In the genomic region with DNA sequence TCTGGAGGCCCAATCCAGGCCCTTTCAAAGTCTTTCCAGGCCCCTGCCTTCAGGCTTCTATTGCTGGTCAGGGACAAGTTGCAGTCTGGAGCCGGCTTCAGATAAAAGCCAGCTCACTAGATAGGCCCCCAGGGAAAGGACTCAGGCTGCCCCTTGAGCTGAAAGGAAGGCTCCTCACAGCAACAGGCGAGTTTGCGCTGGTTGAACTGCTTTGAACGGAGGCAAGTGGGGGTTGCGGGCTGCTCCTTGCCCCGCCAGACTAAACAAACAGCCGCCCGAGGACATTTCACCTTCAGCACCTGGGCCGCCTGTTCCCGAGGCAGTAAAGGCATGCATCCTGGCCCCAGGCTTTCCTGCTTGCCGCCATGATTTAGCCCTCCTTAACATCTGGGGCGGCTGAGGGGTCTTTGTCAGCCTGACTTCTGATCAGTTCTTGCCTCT, we compare ENCODE assay signal across 17 mouse cellular contexts. TPM values are rescaled to one million over a fixed set of nuclear protein-coding genes. Genes with fewer than 3 reads are reported as not detected.
A peak's percentile ranks its signal among the peaks of the same experiment; 100 is the strongest.
DNase-seq lines count a peak whose midpoint lies in the region; ATAC-seq and TF ChIP-seq lines count a peak whose summit lies in the region.
"Had no signal": no experiment of that assay in that cellular context is flagged by ENCODE, and none has a peak within 500 bp of the region (broad histone marks: within the 10 kb centered on the region; RNA-seq: fewer than 3 reads in every experiment).

No protein-coding gene starts in this region.

- no peak for TF ChIP-seq CTCF in hindbrain, postnatal 0 days (IDR thresholded peaks at IDR 0.05; ENCODE audit: low read depth)

- H3K36me3 ChIP-seq in forebrain, embryonic 11.5 days (ENCODE audit: control insufficient read depth, insufficient read depth, low read length) = no peaks in the 10 kb centered on the region
- H3K36me3 ChIP-seq in forebrain, embryonic 14.5 days (ENCODE audit: control insufficient read depth, insufficient read depth, low read length) = no peaks in the 10 kb centered on the region
- no peaks in the 10 kb centered on the region for H3K36me3 ChIP-seq in neural tube, embryonic 11.5 days (ENCODE audit: control insufficient read depth, insufficient read depth, low read length)
- peaks cover 17% of the 10 kb centered on the region for H3K36me3 ChIP-seq in limb, embryonic 10.5 days
- no peaks in the 10 kb centered on the region for H3K36me3 ChIP-seq in hindbrain, postnatal 0 days (ENCODE audit: insufficient read depth, low read length)
- H3K36me3 ChIP-seq: forebrain, embryonic 12.5 days; midbrain, embryonic 10.5 days had no signal

- no peak overlapping the region for H3K4me2 ChIP-seq in forebrain, embryonic 11.5 days (ENCODE audit: low read depth, low read length, severe bottlenecking)
- no peak overlapping the region for H3K4me2 ChIP-seq in forebrain, embryonic 14.5 days (ENCODE audit: low read length)
- H3K4me2 ChIP-seq in neural tube, embryonic 11.5 days (ENCODE audit: low read depth) = peak overlapping the region; percentile 47
- no peak overlapping the region for H3K4me2 ChIP-seq in hindbrain, postnatal 0 days (ENCODE audit: low read depth, low read length)
- H3K4me2 ChIP-seq: forebrain, embryonic 12.5 days; lung, embryonic 14.5 days had no signal

- H3K4me3 ChIP-seq in forebrain, embryonic 11.5 days (ENCODE audit: low read depth, low read length) = no peak overlapping the region
- no peak overlapping the region for H3K4me3 ChIP-seq in forebrain, embryonic 14.5 days (ENCODE audit: low read depth, low read length)
- H3K4me3 ChIP-seq in neural tube, embryonic 11.5 days (ENCODE audit: low read depth, low read length) = peak overlapping the region; percentile 40
- H3K4me3 ChIP-seq in limb, embryonic 10.5 days = peak overlapping the region; percentile 90
- no peak overlapping the region for H3K4me3 ChIP-seq in hindbrain, postnatal 0 days (ENCODE audit: low read length)
- H3K4me3 ChIP-seq: forebrain, embryonic 12.5 days; midbrain, embryonic 10.5 days had no signal

- no peak overlapping the region for H3K9ac ChIP-seq in forebrain, embryonic 11.5 days (ENCODE audit: low read length)
- H3K9ac ChIP-seq in forebrain, embryonic 14.5 days (ENCODE audit: low read length) = no peak overlapping the region
- peak overlapping the region; percentile 60 for H3K9ac ChIP-seq in neural tube, embryonic 11.5 days (ENCODE audit: low read length)
- H3K9ac ChIP-seq in hindbrain, postnatal 0 days (replicated peaks; ENCODE audit: low read length) = no peak overlapping the region
- H3K9ac ChIP-seq: forebrain, embryonic 12.5 days; lung, embryonic 14.5 days had no signal

- peak; percentile 59 for DNase-seq in forebrain, embryonic 11.5 days (ENCODE audit: low spot score)
- no peak for DNase-seq in forebrain, embryonic 14.5 days (ENCODE audit: low spot score)
- DNase-seq in neural tube, embryonic 11.5 days (ENCODE audit: low spot score) = no peak
- DNase-seq in neural tube, embryonic 10.5 days (ENCODE audit: extremely low spot score, low spot score) = no peak
- no peak for DNase-seq in limb, embryonic 10.5 days (ENCODE audit: low spot score)
- peak; percentile 43 for DNase-seq in urinary bladder, postnatal 25 days (ENCODE audit: low spot score)
- DNase-seq in hindbrain, postnatal 0 days (ENCODE audit: low spot score) = no peak
- DNase-seq: heart, postnatal 10 days; lung, embryonic 14.5 days had no signal

- no peaks in the 10 kb centered on the region for H3K9me3 ChIP-seq in forebrain, embryonic 11.5 days (ENCODE audit: control insufficient read depth, low read length)
- no peaks in the 10 kb centered on the region for H3K9me3 ChIP-seq in forebrain, embryonic 14.5 days (replicated peaks; ENCODE audit: control insufficient read depth, low read length)
- no peaks in the 10 kb centered on the region for H3K9me3 ChIP-seq in neural tube, embryonic 11.5 days (ENCODE audit: control insufficient read depth, low read length)
- H3K9me3 ChIP-seq in limb, embryonic 10.5 days (replicated peaks) = no peaks in the 10 kb centered on the region
- H3K9me3 ChIP-seq in hindbrain, postnatal 0 days (ENCODE audit: low read length) = no peaks in the 10 kb centered on the region
- H3K9me3 ChIP-seq: forebrain, embryonic 12.5 days; midbrain, embryonic 10.5 days had no signal

- WGBS in forebrain, embryonic 11.5 days = 4% methylated on average over 12 of the region's 12 CpGs
- WGBS in forebrain, embryonic 14.5 days = under 1% methylated on average over 12 of the region's 12 CpGs
- WGBS in neural tube, embryonic 11.5 days = 0% methylated on average over 12 of the region's 12 CpGs
- under 1% methylated on average over 12 of the region's 12 CpGs for WGBS in limb, embryonic 10.5 days
- WGBS in hindbrain, postnatal 0 days = 1% methylated on average over 12 of the region's 12 CpGs

- H3K27me3 ChIP-seq in forebrain, embryonic 11.5 days (ENCODE audit: control insufficient read depth, insufficient read depth, low read length) = peaks cover 96% of the 10 kb centered on the region
- H3K27me3 ChIP-seq in forebrain, embryonic 14.5 days (replicated peaks; ENCODE audit: control insufficient read depth, insufficient read depth, low read length) = peaks cover 96% of the 10 kb centered on the region
- H3K27me3 ChIP-seq in neural tube, embryonic 11.5 days (ENCODE audit: control insufficient read depth, insufficient read depth, low read length) = peaks cover 94% of the 10 kb centered on the region
- H3K27me3 ChIP-seq in limb, embryonic 10.5 days (ENCODE audit: low read depth, poor library complexity, severe bottlenecking) = peaks cover 77% of the 10 kb centered on the region
- peaks cover 99% of the 10 kb centered on the region for H3K27me3 ChIP-seq in hindbrain, postnatal 0 days (ENCODE audit: insufficient read depth, low read length)

- no peak for ATAC-seq in forebrain, embryonic 11.5 days (replicated peaks; ENCODE audit: low FRiP score)
- no peak for ATAC-seq in forebrain, embryonic 14.5 days
- no peak for ATAC-seq in neural tube, embryonic 11.5 days (ENCODE audit: insufficient read depth, low FRiP score, low TSS enrichment)
- no peak for ATAC-seq in hindbrain, postnatal 0 days
- ATAC-seq in cerebellum, adult (ENCODE audit: insufficient number of reproducible peaks, low FRiP score, low TSS enrichment) = no peak
- ATAC-seq: activated CD4-positive, CD25-positive, alpha-beta regulatory T cell, adult 4 months had no signal

- H3K27ac ChIP-seq in forebrain, embryonic 11.5 days (ENCODE audit: low read depth, low read length) = no peak overlapping the region
- no peak overlapping the region for H3K27ac ChIP-seq in forebrain, embryonic 14.5 days (ENCODE audit: low read depth, low read length)
- 0 out of 2 replicates have a peak overlapping the region, but pooled peaks have one; percentile 27 for H3K27ac ChIP-seq in neural tube, embryonic 11.5 days (ENCODE audit: low read depth, low read length)
- H3K27ac ChIP-seq in limb, embryonic 10.5 days = peak overlapping the region; percentile 99
- no peak overlapping the region for H3K27ac ChIP-seq in hindbrain, postnatal 0 days
- H3K27ac ChIP-seq: forebrain, embryonic 12.5 days; midbrain, embryonic 10.5 days had no signal

- 0 out of 2 replicates have a peak, but pooled peaks cover 3% of the 10 kb centered on the region for H3K4me1 ChIP-seq in forebrain, embryonic 11.5 days (replicated peaks; ENCODE audit: control insufficient read depth, insufficient read depth, low read length)
- H3K4me1 ChIP-seq in forebrain, embryonic 14.5 days (ENCODE audit: control insufficient read depth, insufficient read depth, low read length) = no peaks in the 10 kb centered on the region
- H3K4me1 ChIP-seq in neural tube, embryonic 11.5 days (ENCODE audit: control insufficient read depth, insufficient read depth, low read length) = 0 out of 2 replicates have a peak, but pooled peaks cover 4% of the 10 kb centered on the region
- H3K4me1 ChIP-seq in limb, embryonic 10.5 days = peaks cover 59% of the 10 kb centered on the region
- H3K4me1 ChIP-seq in hindbrain, postnatal 0 days (ENCODE audit: insufficient read depth, low read length) = no peaks in the 10 kb centered on the region

RNA-seq across cellular contexts. Expression of a gene that starts 1.9 kb away (rescaled TPM):
- not detected in 2 replicates for polyA plus RNA-seq in forebrain, embryonic 11.5 days (2014; fragmentation: Nextera tagmentation; extraction: Ambion mirVana)
- not detected in 2 replicates for polyA plus RNA-seq in forebrain, embryonic 14.5 days (2014; fragmentation: Nextera tagmentation; extraction: Ambion mirVana)
- polyA plus RNA-seq in neural tube, embryonic 11.5 days (2014; fragmentation: Nextera tagmentation; extraction: Ambion mirVana) = 6.0 and 6.7 TPM in 2 replicates
- polyA plus RNA-seq in limb, embryonic 10.5 days (2016; fragmentation: Nextera tagmentation; extraction: Ambion mirVana) = 71.6 and 74.9 TPM in 2 replicates
- total RNA-seq in hindbrain, postnatal 0 days (2014; rRNA removed) = not detected in 2 replicates
- not detected in 2 replicates for polyA plus RNA-seq in hindbrain, postnatal 0 days (2015; fragmentation: Nextera tagmentation; extraction: Ambion mirVana)
- total RNA-seq: heart, postnatal 10 days; left cerebral cortex, postnatal 14 days; neutrophil, adult 5-6 weeks had no signal
- polyA plus RNA-seq: activated CD4-positive, CD25-positive, alpha-beta regulatory T cell, adult 4 months; cerebellum, adult 2 months; forebrain, embryonic 12.5 days; lung, embryonic 14.5 days; midbrain, embryonic 10.5 days; stomach, embryonic 14.5 days had no signal

RNA-seq across cellular contexts. Expression of a gene that starts 3.0 kb away (rescaled TPM):
- polyA plus RNA-seq in forebrain, embryonic 11.5 days (2014; fragmentation: Nextera tagmentation; extraction: Ambion mirVana) = not detected in 2 replicates
- not detected in 2 replicates for polyA plus RNA-seq in forebrain, embryonic 14.5 days (2014; fragmentation: Nextera tagmentation; extraction: Ambion mirVana)
- 70.6 and 72.8 TPM in 2 replicates for polyA plus RNA-seq in neural tube, embryonic 11.5 days (2014; fragmentation: Nextera tagmentation; extraction: Ambion mirVana)
- polyA plus RNA-seq in limb, embryonic 10.5 days (2016; fragmentation: Nextera tagmentation; extraction: Ambion mirVana) = 175 and 195 TPM in 2 replicates
- total RNA-seq in hindbrain, postnatal 0 days (2014; rRNA removed) = not detected in 2 replicates
- polyA plus RNA-seq in hindbrain, postnatal 0 days (2015; fragmentation: Nextera tagmentation; extraction: Ambion mirVana) = not detected in 2 replicates
- total RNA-seq: heart, postnatal 10 days; left cerebral cortex, postnatal 14 days; neutrophil, adult 5-6 weeks had no signal
- polyA plus RNA-seq: activated CD4-positive, CD25-positive, alpha-beta regulatory T cell, adult 4 months; cerebellum, adult 2 months; forebrain, embryonic 12.5 days; lung, embryonic 14.5 days; stomach, embryonic 14.5 days had no signal

RNA-seq across cellular contexts. Expression of a gene that starts 12.8 kb away (rescaled TPM):
- not detected in 2 replicates for polyA plus RNA-seq in forebrain, embryonic 11.5 days (2014; fragmentation: Nextera tagmentation; extraction: Ambion mirVana)
- polyA plus RNA-seq in forebrain, embryonic 14.5 days (2014; fragmentation: Nextera tagmentation; extraction: Ambion mirVana) = not detected in 2 replicates
- polyA plus RNA-seq in neural tube, embryonic 11.5 days (2014; fragmentation: Nextera tagmentation; extraction: Ambion mirVana) = 98.8 and 105 TPM in 2 replicates
- 95.7 and 123 TPM in 2 replicates for polyA plus RNA-seq in limb, embryonic 10.5 days (2016; fragmentation: Nextera tagmentation; extraction: Ambion mirVana)
- 0.26 TPM in 1 of 2 replicates, not detected in the other for total RNA-seq in hindbrain, postnatal 0 days (2014; rRNA removed)
- 0.18 TPM in 1 of 2 replicates, not detected in the other for polyA plus RNA-seq in hindbrain, postnatal 0 days (2015; fragmentation: Nextera tagmentation; extraction: Ambion mirVana)
- total RNA-seq: heart, postnatal 10 days; left cerebral cortex, postnatal 14 days; neutrophil, adult 5-6 weeks had no signal
- polyA plus RNA-seq: cerebellum, adult 2 months; forebrain, embryonic 12.5 days; lung, embryonic 14.5 days; midbrain, embryonic 10.5 days had no signal

RNA-seq across cellular contexts. Expression of a gene that starts 17.0 kb away (rescaled TPM):
- polyA plus RNA-seq in forebrain, embryonic 11.5 days (2014; fragmentation: Nextera tagmentation; extraction: Ambion mirVana) = not detected in 2 replicates
- polyA plus RNA-seq in forebrain, embryonic 14.5 days (2014; fragmentation: Nextera tagmentation; extraction: Ambion mirVana) = not detected in 2 replicates
- 0.11 and 0.26 TPM in 2 replicates for polyA plus RNA-seq in neural tube, embryonic 11.5 days (2014; fragmentation: Nextera tagmentation; extraction: Ambion mirVana)
- 2.7 and 11.1 TPM in 2 replicates for polyA plus RNA-seq in limb, embryonic 10.5 days (2016; fragmentation: Nextera tagmentation; extraction: Ambion mirVana)
- not detected in 2 replicates for total RNA-seq in hindbrain, postnatal 0 days (2014; rRNA removed)
- not detected in 2 replicates for polyA plus RNA-seq in hindbrain, postnatal 0 days (2015; fragmentation: Nextera tagmentation; extraction: Ambion mirVana)
- total RNA-seq: heart, postnatal 10 days; left cerebral cortex, postnatal 14 days; neutrophil, adult 5-6 weeks had no signal
- polyA plus RNA-seq: activated CD4-positive, CD25-positive, alpha-beta regulatory T cell, adult 4 months; cerebellum, adult 2 months; forebrain, embryonic 12.5 days; lung, embryonic 14.5 days; midbrain, embryonic 10.5 days; stomach, embryonic 14.5 days had no signal

RNA-seq across cellular contexts. Expression of a gene that starts 22.0 kb away (rescaled TPM):
- polyA plus RNA-seq in forebrain, embryonic 11.5 days (2014; fragmentation: Nextera tagmentation; extraction: Ambion mirVana) = not detected in 2 replicates
- polyA plus RNA-seq in forebrain, embryonic 14.5 days (2014; fragmentation: Nextera tagmentation; extraction: Ambion mirVana) = not detected in 2 replicates
- polyA plus RNA-seq in neural tube, embryonic 11.5 days (2014; fragmentation: Nextera tagmentation; extraction: Ambion mirVana) = 61.2 and 71.3 TPM in 2 replicates
- polyA plus RNA-seq in limb, embryonic 10.5 days (2016; fragmentation: Nextera tagmentation; extraction: Ambion mirVana) = 24.7 and 24.8 TPM in 2 replicates
- total RNA-seq in hindbrain, postnatal 0 days (2014; rRNA removed) = 2.6 and 2.9 TPM in 2 replicates
- 1.3 and 3.9 TPM in 2 replicates for polyA plus RNA-seq in hindbrain, postnatal 0 days (2015; fragmentation: Nextera tagmentation; extraction: Ambion mirVana)
- total RNA-seq: left cerebral cortex, postnatal 14 days; neutrophil, adult 5-6 weeks had no signal
- polyA plus RNA-seq: activated CD4-positive, CD25-positive, alpha-beta regulatory T cell, adult 4 months; forebrain, embryonic 12.5 days; midbrain, embryonic 10.5 days had no signal

Comparison
In these comparisons a context has a peak if more than half of its experiments do, and no peak if none do; other contexts are left out.
1. DNase-seq: peak in forebrain, embryonic 11.5 days (single experiment) and urinary bladder, postnatal 25 days (single experiment); none in forebrain, embryonic 14.5 days (single experiment), neural tube, embryonic 11.5 days (single experiment), neural tube, embryonic 10.5 days (single experiment), limb, embryonic 10.5 days (single experiment) and hindbrain, postnatal 0 days (single experiment).
2. H3K27ac ChIP-seq: peak in neural tube, embryonic 11.5 days (single experiment) and limb, embryonic 10.5 days (single experiment); none in forebrain, embryonic 11.5 days (single experiment), forebrain, embryonic 14.5 days (single experiment) and hindbrain, postnatal 0 days (single experiment).
3. H3K4me3 ChIP-seq: peak in neural tube, embryonic 11.5 days (single experiment) and limb, embryonic 10.5 days (single experiment); none in forebrain, embryonic 11.5 days (single experiment), forebrain, embryonic 14.5 days (single experiment) and hindbrain, postnatal 0 days (single experiment).
4. RNA of a gene that starts 3.0 kb away (polyA plus RNA-seq): 175 to 195 TPM in limb, embryonic 10.5 days and 70.6 to 72.8 TPM in neural tube, embryonic 11.5 days; not detected in forebrain, embryonic 11.5 days, not detected in forebrain, embryonic 14.5 days and not detected in hindbrain, postnatal 0 days; every median in the first group is over 10 times any median in the second.
5. RNA of a gene that starts 12.8 kb away (polyA plus RNA-seq): 98.8 to 105 TPM in neural tube, embryonic 11.5 days and 95.7 to 123 TPM in limb, embryonic 10.5 days; 0.18 TPM in hindbrain, postnatal 0 days, not detected in forebrain, embryonic 11.5 days and not detected in forebrain, embryonic 14.5 days; every median in the first group is over 10 times any median in the second.